Mouse (Mus musculus): ENCODE measurements around the gene Camp. TPM values are rescaled to one million over a fixed set of nuclear protein-coding genes. Genes with fewer than 3 reads are reported as not detected.
"Not testable (repeated sequence)": the region's sequence is repeated elsewhere in the genome, so short reads cannot be mapped to it uniquely, and the experiment has no call there.

Gene Camp
- total RNA-seq, 2 experiments from 2014 or later, result not detected

DNA sequence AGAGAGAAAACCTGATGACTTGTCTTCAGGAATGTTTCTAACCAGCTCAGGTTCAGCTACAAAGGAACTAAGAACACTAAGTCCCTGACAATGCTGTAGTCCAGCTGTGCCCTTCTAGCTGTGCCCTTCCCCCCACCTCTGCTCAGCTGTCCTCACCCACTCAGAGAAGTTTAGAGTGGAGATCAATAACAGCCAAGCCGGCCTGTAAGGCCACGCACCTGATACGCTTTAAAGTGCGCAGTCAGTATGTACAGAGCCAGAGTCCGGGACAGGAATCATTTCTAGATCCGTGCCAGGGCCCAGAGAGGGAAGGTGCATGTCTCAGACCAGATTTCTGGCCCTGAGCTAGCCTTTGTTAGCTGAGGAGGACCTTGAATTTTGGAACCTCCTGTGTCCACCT is 6.5 kb upstream of the Camp start:
- no peak for DNase-seq (ENCODE audit: extremely low spot score in 1 of 2, low spot score in 1 of 2)

DNA sequence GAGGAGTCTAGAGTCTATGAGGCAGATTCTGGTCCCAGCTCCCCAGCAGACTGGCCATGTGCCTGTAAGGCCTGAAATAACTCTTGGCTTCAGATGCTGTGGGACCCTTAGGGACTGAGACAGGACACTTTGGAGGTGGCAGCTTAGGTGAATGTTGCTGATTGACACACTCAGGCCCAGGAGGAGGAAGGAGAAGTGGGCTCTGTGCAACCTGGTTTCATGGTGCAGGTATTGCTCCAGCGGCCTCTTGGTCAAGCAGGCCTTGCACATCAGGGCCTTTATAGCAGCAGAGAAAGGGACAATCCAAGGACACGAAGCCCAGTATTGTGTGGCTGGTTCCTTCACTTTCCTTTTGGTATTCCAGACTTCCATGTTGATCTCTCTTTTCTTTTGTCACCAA is 4.9 kb upstream of the Camp start:
- DNase-seq (ENCODE audit: extremely low spot score in 1 of 2, low spot score in 1 of 2), result no peak

DNA sequence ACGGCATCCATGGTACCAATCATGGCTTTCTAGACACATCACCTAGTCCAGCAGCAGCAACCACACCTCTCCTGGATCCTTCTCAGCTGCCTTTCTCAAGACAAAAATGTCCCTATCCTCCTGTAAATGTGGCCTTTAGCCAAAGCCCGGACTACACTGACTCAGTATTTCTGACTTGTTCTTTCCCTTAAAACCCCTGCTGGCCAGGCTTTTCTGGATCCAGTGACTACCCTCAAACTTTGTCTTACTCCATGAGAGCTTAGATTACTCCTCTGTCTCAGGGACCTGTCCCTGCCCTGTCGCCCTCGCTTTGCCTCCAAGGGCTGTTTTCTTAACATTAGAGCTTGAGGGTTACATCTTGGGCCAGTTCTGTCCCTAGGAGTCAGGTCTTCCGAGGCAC is 682 bp upstream of the Camp start:
- DNase-seq (ENCODE audit: extremely low spot score in 1 of 2, low spot score in 1 of 2), result no peak

DNA sequence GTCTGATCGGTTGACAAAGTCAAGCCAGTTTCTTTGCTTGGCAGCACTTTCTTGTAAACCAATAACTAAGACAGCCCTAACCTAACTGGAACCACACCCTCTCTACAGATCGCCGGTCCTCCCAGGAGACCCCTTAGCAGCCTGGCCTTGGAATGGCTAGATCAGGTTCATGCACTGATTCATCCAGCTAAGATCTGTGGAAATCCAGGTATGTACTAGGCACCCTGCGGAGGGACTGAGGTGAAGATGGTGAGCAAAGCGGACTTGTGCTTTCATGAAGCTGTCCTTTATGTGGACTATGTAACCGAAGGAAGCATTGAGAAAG is 16.4 kb downstream of the Camp start:
- no peak for DNase-seq (ENCODE audit: extremely low spot score in 1 of 2, low spot score in 1 of 2)

DNA sequence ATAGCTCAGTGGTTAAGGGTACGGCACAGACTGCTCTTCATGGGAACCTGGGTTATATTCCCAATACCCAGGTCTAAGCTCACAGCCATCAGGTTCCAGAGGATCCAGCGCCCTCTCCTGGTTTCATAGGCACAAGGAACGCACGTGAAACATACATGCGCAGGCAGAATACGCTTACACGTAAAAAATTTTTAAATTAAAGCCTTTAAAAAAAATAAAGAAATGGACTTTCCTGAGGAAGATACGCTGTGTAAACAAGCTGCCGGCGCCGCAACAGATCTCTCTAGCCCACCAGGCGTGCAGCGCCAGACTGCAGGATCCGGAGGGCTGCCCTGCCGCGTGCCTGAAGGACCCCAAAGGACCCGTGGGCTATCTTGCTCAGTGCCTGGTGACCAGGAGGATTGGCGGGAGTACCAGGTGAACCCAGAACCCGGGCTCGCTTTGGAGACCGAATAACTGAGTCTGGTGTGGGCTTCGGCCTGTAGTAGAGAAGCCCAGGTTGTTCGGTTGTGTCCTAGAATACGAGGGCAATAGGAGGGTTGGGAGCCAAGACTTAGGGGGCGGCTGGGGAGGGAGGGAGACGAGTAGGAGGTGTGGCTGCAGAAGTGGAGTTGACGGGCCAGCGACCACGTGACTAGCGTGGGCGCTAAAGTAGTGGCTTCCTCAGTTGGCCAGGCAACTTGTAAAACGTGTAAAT is 16.9 kb downstream of the Camp start, which contains the start of gene Nme6:
Gene Nme6, plus strand, starts transcription at position 359 of the 697 bp plus-strand sequence.
- DNase-seq (ENCODE audit: extremely low spot score in 1 of 2, low spot score in 1 of 2), result peak; percentile 69 to 87

DNA sequence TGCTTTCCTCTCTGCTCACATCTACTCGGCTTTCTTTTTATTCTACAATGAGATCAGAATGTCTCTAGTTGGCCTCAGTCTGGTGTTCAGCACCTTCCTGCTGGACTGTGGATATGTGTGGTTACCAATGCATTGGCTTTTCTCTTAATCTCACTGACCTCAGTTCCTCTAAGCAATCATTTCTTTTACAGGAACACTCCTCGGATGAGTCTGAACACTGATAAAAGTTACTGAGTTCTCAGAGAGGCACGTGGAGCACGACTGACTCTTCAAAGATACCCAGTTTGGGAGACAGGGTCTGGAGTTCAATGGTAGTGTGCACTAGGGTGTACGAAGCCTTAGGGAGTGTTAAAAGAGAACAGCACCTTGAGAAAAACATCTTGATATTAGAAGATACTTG is 23.2 kb downstream of the Camp start:
- DNase-seq (ENCODE audit: extremely low spot score in 1 of 2, low spot score in 1 of 2), result no peak

DNA sequence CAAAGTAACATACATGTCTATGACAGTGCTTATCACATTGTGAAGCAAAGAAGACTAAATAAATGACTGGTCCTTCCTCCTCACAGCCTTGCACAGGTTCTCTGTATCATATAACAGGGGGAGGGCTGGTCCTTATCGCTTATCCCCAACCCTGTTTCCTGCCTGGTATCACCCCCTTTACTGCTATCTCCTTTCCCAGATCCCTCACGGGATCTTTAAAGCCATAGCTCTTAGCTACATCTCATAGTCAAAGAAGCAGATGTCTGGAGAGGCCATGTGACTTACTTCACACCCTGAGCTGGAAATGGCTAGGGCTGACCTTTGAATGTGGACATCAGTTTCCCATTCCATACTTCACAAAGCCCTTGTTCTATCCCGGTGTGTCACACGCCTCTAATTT is 23.7 kb downstream of the Camp start:
- DNase-seq (ENCODE audit: extremely low spot score in 1 of 2, low spot score in 1 of 2), result no peak

DNA sequence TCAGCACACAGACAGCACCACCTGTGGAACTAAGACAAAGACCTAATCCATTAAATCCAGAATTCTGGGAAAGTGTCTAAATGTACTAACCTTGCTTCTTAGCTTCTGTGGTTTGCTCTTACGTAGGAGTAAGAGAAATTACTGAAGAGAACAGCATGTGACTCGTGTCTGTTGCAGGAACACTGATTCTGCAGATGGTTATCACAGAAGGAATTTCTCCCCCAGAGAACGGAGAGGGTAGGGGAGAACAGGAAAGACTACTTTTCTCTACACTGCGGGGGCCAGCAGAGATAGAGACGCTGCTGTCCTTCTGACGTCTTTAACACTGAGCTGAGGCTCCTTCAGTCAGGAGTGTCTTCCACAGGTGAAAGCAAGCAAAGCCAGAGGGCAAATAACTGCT is 33.1 kb downstream of the Camp start:
- DNase-seq (ENCODE audit: extremely low spot score in 1 of 2, low spot score in 1 of 2), result no peak

DNA sequence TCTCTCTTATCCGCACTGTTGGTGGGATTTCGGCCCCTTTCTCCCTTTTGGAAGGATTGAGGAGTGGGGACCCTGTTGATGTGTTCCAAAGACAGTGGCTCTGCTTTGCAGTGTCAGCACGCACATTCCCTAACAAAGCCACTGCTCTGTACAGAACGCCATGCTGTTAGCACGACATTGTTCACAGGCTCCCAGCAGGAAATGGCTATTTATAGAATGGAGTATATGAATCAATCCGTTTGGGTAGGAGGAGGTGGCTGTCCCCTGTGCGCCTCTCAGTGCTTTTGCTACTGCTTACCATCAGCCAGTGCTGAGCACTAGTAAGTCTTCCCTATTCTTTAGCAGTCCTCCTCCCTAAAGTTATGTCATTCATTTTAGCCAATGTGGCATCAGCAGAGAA is 36.0 kb downstream of the Camp start:
- no peak for DNase-seq (ENCODE audit: extremely low spot score in 1 of 2, low spot score in 1 of 2)

DNA sequence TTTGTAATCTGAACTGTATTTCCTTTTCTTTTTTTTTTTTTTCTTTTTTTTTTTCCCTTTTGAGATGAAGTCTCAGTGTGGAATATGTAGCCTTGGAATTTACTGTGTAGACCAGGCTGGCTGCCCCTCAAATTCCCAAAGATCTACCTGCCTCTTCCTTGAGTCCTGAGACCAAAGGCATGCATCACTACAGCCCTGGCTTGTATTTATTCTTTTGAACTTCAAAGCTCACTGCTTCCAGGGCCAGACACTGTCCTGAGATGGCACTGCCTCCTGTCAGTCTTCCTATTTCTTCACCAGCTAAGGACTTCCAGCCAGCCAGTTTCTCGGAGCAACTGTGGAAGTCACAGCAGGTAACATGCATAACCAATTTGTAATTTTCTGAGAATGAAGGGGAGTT is 37.4 kb downstream of the Camp start, which contains the start of gene Spink8:
Gene Spink8, plus strand, starts transcription at position 301 of the 400 bp plus-strand sequence.
- DNase-seq (ENCODE audit: extremely low spot score in 1 of 2, low spot score in 1 of 2), result no peak

DNA sequence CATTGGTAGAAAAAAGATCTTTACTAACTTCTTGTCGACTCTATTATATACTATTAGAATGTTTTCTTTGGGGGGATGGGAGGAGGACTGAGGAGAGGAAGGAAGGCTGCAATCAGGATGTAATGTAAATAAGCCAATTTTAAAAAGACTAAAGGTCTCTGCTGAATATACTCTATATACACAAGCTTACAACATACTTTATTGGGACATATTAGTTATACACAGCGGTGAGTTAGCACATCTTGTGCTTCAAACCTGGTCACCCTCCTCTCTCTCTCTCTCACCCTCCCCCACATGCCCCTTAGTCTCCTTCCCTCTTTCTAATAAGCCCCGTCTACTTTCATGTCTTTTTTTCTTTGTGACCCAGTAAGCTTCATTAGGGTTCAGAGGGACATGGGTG is 41.5 kb downstream of the Camp start:
- no peak for DNase-seq (ENCODE audit: extremely low spot score in 1 of 2, low spot score in 1 of 2)

DNA sequence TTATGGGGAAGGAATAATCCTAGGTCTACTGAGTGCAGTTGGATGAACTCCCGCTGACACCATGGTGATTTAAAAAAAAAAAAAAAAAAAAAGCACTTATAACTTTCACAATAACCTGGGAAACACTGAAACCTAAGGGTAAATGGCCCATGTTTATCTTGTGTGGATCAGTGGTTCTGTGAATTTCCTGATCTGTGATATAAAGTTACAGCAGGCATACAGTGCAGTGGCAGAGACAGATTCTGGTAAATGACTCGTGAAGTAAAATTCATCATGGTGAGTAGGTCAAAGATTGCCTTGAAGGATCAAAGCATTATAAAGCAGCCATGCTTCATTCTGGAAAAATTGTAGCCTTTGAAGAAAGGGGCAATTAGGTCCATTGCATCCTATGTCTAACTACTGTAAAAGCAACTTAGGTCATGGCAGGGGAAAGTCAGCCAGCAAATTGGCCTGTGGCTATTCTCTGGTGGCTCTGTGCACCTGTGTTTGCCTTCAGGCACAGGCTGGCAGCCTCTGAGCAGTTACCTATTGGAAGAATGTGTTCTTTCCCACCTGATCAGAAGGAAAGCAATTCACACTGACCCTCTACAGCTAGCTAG is 42.6 kb downstream of the Camp start:
- no peak for DNase-seq (ENCODE audit: extremely low spot score in 1 of 2, low spot score in 1 of 2)

DNA sequence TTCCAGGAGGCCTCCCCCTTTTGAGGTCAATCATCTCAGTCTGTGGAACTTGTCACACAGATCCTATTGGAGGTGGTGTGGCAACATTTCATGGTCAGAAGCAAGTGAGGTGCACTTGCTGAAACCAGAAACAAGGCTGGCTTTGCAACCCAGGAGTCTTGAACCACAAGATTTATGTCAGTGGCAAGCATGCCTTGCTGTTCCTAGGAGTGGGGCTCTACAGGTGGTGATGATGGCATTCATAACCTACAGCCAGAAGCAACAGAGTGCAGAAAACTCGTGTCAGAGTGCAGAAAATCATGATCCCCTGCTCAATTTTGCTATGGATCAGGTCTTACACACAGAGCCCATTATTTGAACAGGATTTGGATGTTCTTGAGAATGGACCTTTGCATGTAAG is 43.2 kb downstream of the Camp start:
- DNase-seq (ENCODE audit: extremely low spot score in 1 of 2, low spot score in 1 of 2), result no peak

DNA sequence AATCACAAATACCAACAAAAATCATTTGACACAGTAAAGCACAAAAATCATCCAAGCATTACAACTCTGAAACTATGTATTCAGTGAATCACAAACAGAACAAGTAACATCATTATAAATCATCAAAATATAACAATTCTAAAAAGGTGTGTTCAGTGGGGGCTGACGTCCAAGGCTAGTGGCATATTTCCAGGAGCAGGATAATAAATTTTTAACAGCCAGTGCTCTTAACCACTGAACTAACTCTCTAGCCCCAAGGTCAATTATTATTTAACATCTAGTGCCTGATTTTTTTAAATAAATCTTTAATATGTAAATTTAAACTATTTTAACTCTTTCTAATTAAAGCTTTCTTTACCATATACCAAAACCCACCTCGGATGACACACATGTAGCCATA is 43.8 kb downstream of the Camp start:
- not testable (repeated sequence) for DNase-seq (ENCODE audit: extremely low spot score in 1 of 2, low spot score in 1 of 2)

DNA sequence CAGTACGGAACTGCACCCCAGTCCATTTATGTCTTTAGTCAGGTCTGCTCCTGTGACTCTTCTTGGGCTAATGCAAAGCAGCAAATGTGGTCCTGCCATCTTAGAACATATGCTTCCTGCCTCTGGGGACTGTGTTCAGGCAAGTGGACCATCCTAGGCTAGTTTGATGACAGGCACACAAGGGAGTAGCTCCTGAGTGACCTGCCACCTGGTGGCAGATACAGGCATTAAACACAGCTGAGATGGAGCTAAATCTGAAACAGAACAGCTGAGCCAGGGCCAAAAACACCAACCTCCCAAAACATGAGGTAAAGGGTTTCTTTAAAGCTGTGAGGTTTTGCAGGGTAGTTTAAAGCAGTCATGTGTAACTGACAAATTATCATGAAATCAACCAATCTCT is 51.4 kb downstream of the Camp start:
- DNase-seq (ENCODE audit: extremely low spot score in 1 of 2, low spot score in 1 of 2), result peak in 1 of 2 experiments; percentile 4

Small RNA genes lying within 50 kb of the gene (microRNA-seq; reads per million reads assigned to microRNA genes)
- gene Mir7089, result 0 reads per million in 2 experiments

Other genes with a start within 250 kb of the Camp start
- not detected for gene Fbxw24, start 223.6 kb downstream of the Camp start, total RNA-seq (2021)
- not detected for gene Fbxw25, start 185.0 kb downstream of the Camp start, total RNA-seq (2021)
- gene Fbxw18, start 146.9 kb downstream of the Camp start, total RNA-seq (2021), result not detected
- gene Fbxw26, start 103.5 kb downstream of the Camp start, total RNA-seq (2021), result not detected
- not detected for gene Fbxw27, start 58.9 kb downstream of the Camp start, total RNA-seq (2021)
- gene Spink8, start 37.3 kb downstream of the Camp start, total RNA-seq (2021), result 10 to 100 TPM; 65.0 to 68.7 TPM
- gene Nme6, start 16.9 kb downstream of the Camp start, total RNA-seq (2021), result 1 to 10 TPM; 8.7 to 9.1 TPM
- 1 to 10 TPM; 4.3 to 5.6 TPM for gene Cdc25a, start 26.0 kb upstream of the Camp start, total RNA-seq (2021)
- 100 to 1,000 TPM; 580 to 618 TPM for gene Map4, start 81.8 kb upstream of the Camp start, total RNA-seq (2021)

Data from layer of hippocampus, postnatal 25 days (tissue).